Mouse (Mus musculus): ENCODE data around the gene Lbx1. TPM values are rescaled to one million over a fixed set of nuclear protein-coding genes. Genes with fewer than 3 reads are reported as not detected.

Lbx1 gene
- 0.22 and 0.40 TPM in 2 replicates for polyA plus RNA-seq (2016; fragmentation: Nextera tagmentation; extraction: Ambion mirVana)

GRCm38 (mm10) chr19:45235766-45236362 lies at the start of gene Lbx1:
TSS of gene Lbx1 (minus strand) at chr19:45235812.
- H3K4me1 ChIP-seq = peaks cover 45% of the 10 kb centered on the region
- peaks cover 100% of the 10 kb centered on the region for H3K27me3 ChIP-seq (replicated peaks; ENCODE audit: low read depth, poor library complexity, severe bottlenecking)
- no peaks in the 10 kb centered on the region for H3K36me3 ChIP-seq (replicated peaks)
- DNase-seq (ENCODE audit: low spot score) = peak; percentile 62
- peak within 1 kb of the TSS; percentile 14 for H3K27ac ChIP-seq (replicated peaks)
- H3K4me3 ChIP-seq = peak within 1 kb of the TSS; percentile 48
- WGBS = under 1% methylated on average over 30 of the region's 30 CpGs
- H3K9me3 ChIP-seq = no peaks in the 10 kb centered on the region

GRCm38 (mm10) chr19:45283302-45283701 lies 47.7 kb upstream of the Lbx1 start:
- peaks cover 3% of the 10 kb centered on the region; the same call in 1 of the 2 replicates for H3K4me1 ChIP-seq
- DNase-seq (ENCODE audit: low spot score) = peak; percentile 71
- no peak overlapping the region for H3K27ac ChIP-seq (replicated peaks)
- no peaks in the 10 kb centered on the region for H3K36me3 ChIP-seq (replicated peaks)
- peaks cover 40% of the 10 kb centered on the region for H3K27me3 ChIP-seq (replicated peaks; ENCODE audit: low read depth, poor library complexity, severe bottlenecking)
- H3K9me3 ChIP-seq = no peaks in the 10 kb centered on the region
- WGBS = 6% methylated on average over 10 of the region's 10 CpGs
- H3K4me3 ChIP-seq = 0 out of 2 replicates have a peak overlapping the region, but pooled peaks have one; percentile 18

GRCm38 (mm10) chr19:45276196-45276595 lies 40.6 kb upstream of the Lbx1 start:
- Histone ChIP-seq H3K36me3 (replicated peaks) (no peaks in the 10 kb centered on the region), H3K4me3 (no peak overlapping the region), H3K27ac (replicated peaks) (no peak overlapping the region), H3K27me3 (replicated peaks; ENCODE audit: low read depth, poor library complexity, severe bottlenecking) (peaks cover 32% of the 10 kb centered on the region), H3K4me1 (peaks cover 13% of the 10 kb centered on the region), H3K9me3 (no peaks in the 10 kb centered on the region)
- 75% methylated on average over 4 of the region's 4 CpGs for WGBS
- no peak for DNase-seq (ENCODE audit: low spot score)

- H3K27ac ChIP-seq (replicated peaks) = no peak overlapping the region
- peaks cover 51% of the 10 kb centered on the region for H3K27me3 ChIP-seq (replicated peaks; ENCODE audit: low read depth, poor library complexity, severe bottlenecking)
- 23% methylated on average over 10 of the region's 10 CpGs for WGBS
- no peaks in the 10 kb centered on the region for H3K36me3 ChIP-seq (replicated peaks)
- H3K9me3 ChIP-seq = no peaks in the 10 kb centered on the region
- H3K4me1 ChIP-seq = peaks cover 23% of the 10 kb centered on the region
- no peak for DNase-seq (ENCODE audit: low spot score)
- H3K4me3 ChIP-seq = no peak overlapping the region
Observed at GRCm38 (mm10) chr19:45271986-45272385, 36.4 kb upstream of the Lbx1 start.

- Histone ChIP-seq H3K27me3 (replicated peaks; ENCODE audit: low read depth, poor library complexity, severe bottlenecking) (peaks cover 22% of the 10 kb centered on the region), H3K9me3 (no peaks in the 10 kb centered on the region), H3K36me3 (replicated peaks) (no peaks in the 10 kb centered on the region), H3K4me1 (peaks cover 9% of the 10 kb centered on the region), H3K27ac (replicated peaks) (no peak overlapping the region), H3K4me3 (no peak overlapping the region)
- WGBS = 69% methylated on average over 10 of the region's 10 CpGs
- DNase-seq (ENCODE audit: low spot score) = no peak
Observed at GRCm38 (mm10) chr19:45262995-45263394, 27.4 kb upstream of the Lbx1 start.

GRCm38 (mm10) chr19:45257414-45258326 lies 22.1 kb upstream of the Lbx1 start:
- no peaks in the 10 kb centered on the region for H3K9me3 ChIP-seq
- H3K4me1 ChIP-seq = peaks cover 18% of the 10 kb centered on the region
- H3K36me3 ChIP-seq (replicated peaks) = no peaks in the 10 kb centered on the region
- no peak overlapping the region for H3K4me3 ChIP-seq
- no peak for DNase-seq (ENCODE audit: low spot score)
- WGBS = 58% methylated on average over 15 of the region's 15 CpGs
- peaks cover 47% of the 10 kb centered on the region for H3K27me3 ChIP-seq (replicated peaks; ENCODE audit: low read depth, poor library complexity, severe bottlenecking)
- H3K27ac ChIP-seq (replicated peaks) = peak overlapping the region; percentile 20; the same call in 1 of the 2 replicates

GRCm38 (mm10) chr19:45254806-45255205 lies 19.2 kb upstream of the Lbx1 start:
- no peak overlapping the region for H3K4me3 ChIP-seq
- WGBS = 70% methylated on average over 7 of the region's 7 CpGs
- no peak overlapping the region for H3K27ac ChIP-seq (replicated peaks)
- H3K36me3 ChIP-seq (replicated peaks) = no peaks in the 10 kb centered on the region
- H3K4me1 ChIP-seq = peaks cover 9% of the 10 kb centered on the region
- DNase-seq (ENCODE audit: low spot score) = no peak
- peaks cover 64% of the 10 kb centered on the region for H3K27me3 ChIP-seq (replicated peaks; ENCODE audit: low read depth, poor library complexity, severe bottlenecking)
- H3K9me3 ChIP-seq = no peaks in the 10 kb centered on the region

GRCm38 (mm10) chr19:45252436-45252835 lies 16.8 kb upstream of the Lbx1 start:
- 71% methylated on average over 3 of the region's 3 CpGs for whole genome bisulfite sequencing
- no peak overlapping the region for H3K4me3 ChIP-seq
- no peaks in the 10 kb centered on the region for H3K9me3 ChIP-seq
- no peaks in the 10 kb centered on the region for H3K36me3 ChIP-seq (replicated peaks)
- H3K27ac ChIP-seq (replicated peaks) = no peak overlapping the region
- peaks cover 4% of the 10 kb centered on the region for H3K4me1 ChIP-seq
- peaks cover 67% of the 10 kb centered on the region for H3K27me3 ChIP-seq (replicated peaks; ENCODE audit: low read depth, poor library complexity, severe bottlenecking)
- DNase-seq (ENCODE audit: low spot score) = no peak

GRCm38 (mm10) chr19:45248691-45249090 lies 13.1 kb upstream of the Lbx1 start:
- peaks cover 92% of the 10 kb centered on the region for H3K27me3 ChIP-seq (replicated peaks; ENCODE audit: low read depth, poor library complexity, severe bottlenecking)
- H3K4me1 ChIP-seq = peaks cover 7% of the 10 kb centered on the region; the same call in 1 of the 2 replicates
- no peak overlapping the region for H3K27ac ChIP-seq (replicated peaks)
- no peaks in the 10 kb centered on the region for H3K36me3 ChIP-seq (replicated peaks)
- no peaks in the 10 kb centered on the region for H3K9me3 ChIP-seq
- H3K4me3 ChIP-seq = no peak overlapping the region
- WGBS = 79% methylated on average over 19 of the region's 19 CpGs
- no peak for DNase-seq (ENCODE audit: low spot score)

- Histone ChIP-seq H3K27me3 (replicated peaks; ENCODE audit: low read depth, poor library complexity, severe bottlenecking) (peaks cover 99% of the 10 kb centered on the region), H3K4me3 (peak overlapping the region; percentile 25; the same call in 1 of the 2 replicates), H3K36me3 (replicated peaks) (no peaks in the 10 kb centered on the region), H3K4me1 (peaks cover 20% of the 10 kb centered on the region), H3K27ac (replicated peaks) (no peak overlapping the region), H3K9me3 (no peaks in the 10 kb centered on the region)
- peak; percentile 62 for DNase-seq (ENCODE audit: low spot score)
- WGBS = 2% methylated on average over 29 of the region's 29 CpGs
Observed at GRCm38 (mm10) chr19:45243918-45244700, 8.5 kb upstream of the Lbx1 start.

GRCm38 (mm10) chr19:45243264-45243602 lies 7.6 kb upstream of the Lbx1 start:
- Histone ChIP-seq H3K9me3 (no peaks in the 10 kb centered on the region), H3K27me3 (replicated peaks; ENCODE audit: low read depth, poor library complexity, severe bottlenecking) (peaks cover 99% of the 10 kb centered on the region), H3K4me3 (no peak overlapping the region), H3K27ac (replicated peaks) (no peak overlapping the region), H3K4me1 (peaks cover 20% of the 10 kb centered on the region), H3K36me3 (replicated peaks) (no peaks in the 10 kb centered on the region)
- WGBS = 3% methylated on average over 5 of the region's 5 CpGs
- no peak for DNase-seq (ENCODE audit: low spot score)
